24 mouse cellular contexts compared by ENCODE assay signal in the genomic region with DNA sequence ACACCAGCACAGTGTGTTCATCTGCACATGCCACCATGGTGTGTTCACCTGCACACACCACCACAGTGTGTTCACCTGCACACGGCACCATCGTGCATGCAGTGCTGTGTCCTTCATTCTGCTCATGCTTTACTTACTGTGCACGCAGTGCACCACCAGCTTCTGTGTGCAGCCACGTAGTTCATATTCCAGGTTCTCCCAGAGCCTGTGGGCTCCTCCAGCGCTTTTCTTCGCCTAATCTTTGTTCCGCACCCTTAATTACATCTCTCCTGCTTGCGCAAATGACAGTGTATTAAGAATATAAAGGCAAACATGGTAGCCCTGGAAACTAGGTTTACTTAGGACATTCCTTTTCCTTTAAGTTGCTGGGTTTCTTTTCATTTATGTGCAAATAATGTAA. TPM values are rescaled to one million over a fixed set of nuclear protein-coding genes. Genes with fewer than 3 reads are reported as not detected.
"Had no signal": no experiment of that assay in that cellular context is flagged by ENCODE, and none has a peak within 500 bp of the region (broad histone marks: within the 10 kb centered on the region; RNA-seq: fewer than 3 reads in every experiment).

No protein-coding gene starts in this region.

- H3K9ac ChIP-seq: liver, embryonic 13.5 days had no signal

- H3K9me3 ChIP-seq: liver, embryonic 13.5 days; megakaryocyte, embryonic 14.5 days; midbrain, embryonic 10.5 days had no signal

- H3K4me1 ChIP-seq: liver, embryonic 13.5 days; megakaryocyte, embryonic 14.5 days; midbrain, embryonic 10.5 days had no signal

- H3K36me3 ChIP-seq: liver, embryonic 13.5 days; midbrain, embryonic 10.5 days had no signal

- H3K4me3 ChIP-seq: left cerebral cortex, adult 2 months; liver, embryonic 13.5 days; megakaryocyte, embryonic 14.5 days; midbrain, embryonic 10.5 days had no signal

- H3K27me3 ChIP-seq: liver, embryonic 13.5 days; megakaryocyte, embryonic 14.5 days had no signal

- H3K4me2 ChIP-seq: liver, embryonic 13.5 days had no signal

- DNase-seq: kidney, adult 2 months; kidney, postnatal 25 days; layer of hippocampus, postnatal 36 days; liver, embryonic 13.5 days; thymus, adult 2 months; thymus, postnatal 14 days; thymus, postnatal 4 days had no signal

- H3K27ac ChIP-seq: kidney, postnatal 0 days; left cerebral cortex, adult 2 months; liver, embryonic 13.5 days; midbrain, embryonic 10.5 days had no signal

- ATAC-seq: intestine, postnatal 0 days had no signal

RNA-seq across cellular contexts. Expression of gene Fthl17b, which starts 18.7 kb away (rescaled TPM):
- polyA plus RNA-seq: intestine, embryonic 14.5 days; intestine, postnatal 0 days; kidney, adult 2 months; kidney, embryonic 14.5 days; kidney, postnatal 0 days; large intestine, adult 2 months; limb, embryonic 11.5 days; limb, embryonic 14.5 days; liver, adult 2 months; liver, embryonic 13.5 days; liver, embryonic 16.5 days; midbrain, embryonic 10.5 days; midbrain, postnatal 0 days; neural tube, embryonic 11.5 days; neural tube, embryonic 14.5 days; small intestine, adult 2 months; spleen, adult 2 months; thymus, adult 2 months had no signal

RNA-seq across cellular contexts. Expression of gene Fthl17c, which starts 32.3 kb away (rescaled TPM):
- polyA plus RNA-seq: intestine, embryonic 14.5 days; intestine, postnatal 0 days; kidney, adult 2 months; kidney, embryonic 14.5 days; kidney, postnatal 0 days; large intestine, adult 2 months; limb, embryonic 11.5 days; limb, embryonic 14.5 days; liver, adult 2 months; liver, embryonic 13.5 days; liver, embryonic 16.5 days; midbrain, embryonic 10.5 days; midbrain, postnatal 0 days; neural tube, embryonic 11.5 days; neural tube, embryonic 14.5 days; small intestine, adult 2 months; spleen, adult 2 months; thymus, adult 2 months had no signal

RNA-seq across cellular contexts. Expression of gene Fthl17d, which starts 42.5 kb away (rescaled TPM):
- polyA plus RNA-seq: intestine, embryonic 14.5 days; intestine, postnatal 0 days; kidney, adult 2 months; kidney, embryonic 14.5 days; kidney, postnatal 0 days; large intestine, adult 2 months; limb, embryonic 11.5 days; limb, embryonic 14.5 days; liver, adult 2 months; liver, embryonic 13.5 days; liver, embryonic 16.5 days; midbrain, embryonic 10.5 days; midbrain, postnatal 0 days; neural tube, embryonic 11.5 days; neural tube, embryonic 14.5 days; small intestine, adult 2 months; spleen, adult 2 months; thymus, adult 2 months had no signal
